Mouse (Mus musculus): ENCODE measurements around the gene A930033H14Rik.

DNA sequence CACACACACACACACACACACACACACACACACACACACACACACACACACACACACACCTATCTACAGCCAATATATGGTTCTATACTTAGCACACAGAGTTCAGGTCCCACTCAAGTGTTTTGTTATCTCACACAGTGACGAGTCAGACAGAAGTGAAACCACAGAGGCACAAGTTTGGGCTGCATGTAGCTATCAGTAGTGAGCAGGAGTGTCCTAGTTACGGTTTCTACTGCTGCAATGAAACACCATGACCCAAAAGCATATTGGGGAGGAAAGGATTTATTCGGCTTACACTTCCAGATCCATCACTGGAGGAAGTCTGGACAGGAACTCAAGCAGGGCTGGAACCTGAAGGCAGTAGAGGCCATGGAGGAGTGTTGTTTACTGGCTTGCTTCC is 9.1 kb upstream of the A930033H14Rik start:
- TF ChIP-seq TCF12 (IDR thresholded peaks at IDR 0.05; ENCODE audit: insufficient read depth, poor library complexity, severe bottlenecking), result no peak
- no peak for TF ChIP-seq POLR2A (IDR thresholded peaks at IDR 0.05; ENCODE audit: insufficient read length, low read depth)
- no peak for TF ChIP-seq USF1 (IDR thresholded peaks at IDR 0.05; ENCODE audit: low read depth)
- TF ChIP-seq MAX (IDR thresholded peaks at IDR 0.05; ENCODE audit: low read depth), result no peak
- no peak for TF ChIP-seq POLR2AphosphoS2 (IDR thresholded peaks at IDR 0.05; ENCODE audit: insufficient read length, low read depth)
- no peak for TF ChIP-seq CEBPB (IDR thresholded peaks at IDR 0.05; ENCODE audit: insufficient read depth, poor library complexity, severe bottlenecking)
- TF ChIP-seq TCF3 (IDR thresholded peaks at IDR 0.05; ENCODE audit: insufficient read length, low read depth), result no peak
- no peak for TF ChIP-seq E2F4 (IDR thresholded peaks at IDR 0.05; ENCODE audit: insufficient read depth)
- TF ChIP-seq MYOG (IDR thresholded peaks at IDR 0.05; ENCODE audit: control insufficient read depth in 1 of 3, insufficient read depth in 1 of 3, insufficient read length in 2 of 3, low read depth in 2 of 3), result no peak

All from myocyte (in vitro differentiated cells).